Mouse (Mus musculus) natural killer cell, adult 2 months (primary cell): ENCODE results near the gene Rbbp6.
A peak's percentile ranks its signal among the peaks of the same experiment; 100 is the strongest.

Source experiments
- DNase-seq, 2 experiments: peaks; one replicate each; pipeline ENCODE4 v3.0.0; 2022; ENCODE audit warnings: low spot score in 2 of 2

Gene Rbbp6

DNA sequence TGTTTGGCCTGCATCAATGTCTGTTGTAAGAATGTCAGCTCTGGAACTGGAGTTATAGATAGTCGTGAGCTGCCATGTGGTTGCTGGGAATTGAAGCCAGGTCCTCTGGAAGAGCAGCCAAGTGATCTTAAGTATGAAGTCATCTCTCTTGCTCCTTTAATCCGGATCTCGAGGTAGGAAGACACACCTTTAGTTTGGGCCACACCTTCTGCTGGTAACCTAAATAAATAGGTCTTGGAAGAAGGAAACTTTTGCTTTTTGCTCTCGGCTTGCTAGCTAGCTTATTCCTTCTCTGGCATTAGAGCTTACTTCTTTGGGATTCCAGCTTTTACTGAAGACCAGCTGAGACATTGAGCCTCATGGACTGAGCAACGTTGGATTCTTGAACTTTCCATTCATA lies at the start of gene Rbbp6:
Rbbp6 (plus strand) TSS at position 301 of the 400 bp plus-strand sequence.
- no peak for DNase-seq

DNA sequence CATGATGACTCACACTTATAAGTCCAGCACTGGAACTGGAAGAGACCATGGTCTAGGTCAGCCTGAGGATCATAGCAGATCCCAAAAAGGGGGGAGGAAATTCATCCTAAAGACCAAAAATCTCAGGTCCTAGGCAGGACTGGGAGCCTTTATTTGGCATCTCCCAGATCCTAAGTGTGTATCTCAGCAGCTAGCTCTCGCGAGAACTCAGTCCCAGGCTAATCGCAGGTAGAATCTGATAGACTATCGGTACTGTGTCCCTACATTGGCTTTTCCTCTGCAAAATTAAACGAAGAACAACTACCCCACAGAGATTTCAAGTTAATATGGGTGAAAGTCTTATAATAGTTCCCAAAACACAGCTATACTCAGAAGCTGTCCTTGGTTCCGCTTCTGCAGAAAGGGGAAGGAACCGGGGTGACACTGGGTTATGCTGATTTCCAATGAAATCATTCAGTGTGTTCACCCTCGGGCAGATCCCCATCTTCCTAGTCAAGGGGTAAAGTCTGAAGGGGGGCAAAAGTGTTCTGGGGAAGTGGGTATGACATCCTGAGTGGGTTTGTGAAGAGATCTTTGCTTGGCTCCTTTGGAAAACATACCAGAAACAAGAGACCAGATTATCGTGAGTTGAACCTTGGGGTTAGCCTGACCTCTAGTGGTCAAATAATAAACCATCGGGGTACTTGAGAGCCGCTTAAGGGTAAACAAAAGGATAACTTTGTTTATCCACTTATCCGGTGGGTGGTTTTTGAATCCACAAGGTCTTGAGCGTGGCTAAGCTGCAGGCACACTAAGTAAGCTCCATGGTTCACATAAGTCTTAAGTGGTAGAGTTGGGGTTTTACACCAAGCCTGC lies 45.5 kb upstream of the Rbbp6 start:
- peak; percentile 24 to 42 for DNase-seq

DNA sequence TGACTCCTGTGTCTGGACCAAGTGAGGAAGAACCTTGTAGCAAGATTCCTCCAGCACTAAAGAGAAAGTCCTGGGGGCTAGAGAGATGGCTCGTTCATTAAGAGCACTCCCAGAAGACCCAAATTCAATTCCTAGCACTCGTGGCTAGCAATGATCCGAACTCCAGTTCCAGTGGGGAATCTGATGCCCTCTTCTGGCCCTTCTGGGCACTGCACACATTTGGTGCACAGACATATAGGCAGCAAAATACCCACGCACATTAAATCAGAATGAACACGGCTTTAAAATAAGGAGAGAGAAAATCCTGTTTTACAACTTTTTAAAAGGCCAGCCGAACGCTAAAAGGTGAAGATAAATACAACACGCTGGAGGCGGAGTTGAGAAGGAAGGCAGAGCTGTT lies 43.9 kb upstream of the Rbbp6 start:
- DNase-seq: no peak

DNA sequence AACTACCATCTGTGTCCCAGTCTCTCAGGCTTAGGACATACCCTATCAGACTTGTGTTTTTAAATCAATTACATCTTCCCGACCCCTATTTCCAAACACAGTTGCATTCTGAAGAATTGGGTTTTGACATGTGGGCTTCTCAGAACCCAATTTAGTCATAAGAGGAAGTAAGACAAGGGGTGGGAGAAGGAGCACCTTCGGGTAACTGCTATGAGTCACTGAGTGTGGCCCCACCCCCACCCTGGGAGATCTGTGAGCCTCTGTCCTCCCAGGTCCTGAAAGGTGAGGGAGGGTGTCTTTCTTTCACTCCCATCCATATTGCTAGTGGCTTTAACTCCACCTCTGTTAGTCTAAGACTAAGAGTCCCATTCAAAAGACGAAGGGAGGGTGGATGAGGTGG lies 41.2 kb upstream of the Rbbp6 start:
- no peak for DNase-seq

DNA sequence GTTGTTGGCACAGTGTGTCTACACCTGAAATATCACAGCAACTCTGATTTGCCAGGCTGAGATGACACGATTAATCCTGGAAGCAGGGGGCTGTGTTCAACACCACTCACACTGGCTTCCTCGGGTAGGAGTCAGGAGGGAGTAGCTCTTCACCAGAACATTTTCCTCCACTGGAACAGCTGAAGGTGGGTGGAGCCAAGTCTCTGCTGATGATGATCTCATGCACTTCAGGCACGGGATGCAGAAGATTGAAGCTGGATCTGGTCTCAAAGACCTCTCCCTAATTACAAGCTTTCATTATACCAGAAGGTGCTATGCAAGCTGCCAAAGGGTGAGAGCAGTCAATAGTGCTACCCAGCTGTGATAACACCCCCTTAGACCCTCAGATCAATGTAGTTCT lies 35.0 kb upstream of the Rbbp6 start:
- no peak for DNase-seq

DNA sequence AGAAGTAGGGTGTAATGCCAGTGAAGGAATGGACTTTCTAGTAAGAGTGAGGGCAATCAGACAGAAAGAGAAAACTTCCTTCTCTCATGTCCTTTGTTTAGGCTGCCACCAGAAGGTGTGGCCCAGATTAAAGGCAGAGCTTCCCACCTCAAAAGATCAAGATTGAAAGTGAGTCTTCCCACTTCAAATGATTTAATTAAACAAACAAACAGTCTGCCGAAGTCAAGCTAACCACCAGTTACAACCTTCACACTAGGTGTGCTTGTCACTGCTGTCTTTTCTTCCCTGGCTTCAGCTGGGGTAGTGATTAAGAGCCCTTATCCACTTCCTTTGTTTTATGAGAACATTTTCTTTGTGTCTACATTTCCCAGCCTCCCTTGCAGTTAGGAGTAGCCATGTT lies 33.3 kb upstream of the Rbbp6 start:
- DNase-seq: no peak

DNA sequence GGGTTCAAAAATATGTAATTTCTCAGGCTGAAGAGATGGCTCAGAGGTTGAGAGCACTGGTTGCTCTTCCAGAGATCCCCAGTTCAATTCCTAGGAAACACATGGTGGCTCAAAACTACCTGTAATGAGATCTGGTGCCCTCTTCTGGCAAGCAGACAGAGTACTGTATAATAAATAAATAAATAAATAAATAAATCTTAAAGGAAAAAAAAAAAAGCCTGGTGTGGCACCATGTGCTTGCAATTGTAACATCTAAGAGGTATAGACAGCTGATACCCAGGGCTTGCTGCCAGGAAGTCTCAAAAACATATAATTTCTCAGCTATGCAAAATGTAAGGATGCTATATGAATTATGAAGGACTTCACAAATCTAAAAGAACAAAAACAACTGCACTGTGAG lies 28.9 kb upstream of the Rbbp6 start:
- DNase-seq: no peak

DNA sequence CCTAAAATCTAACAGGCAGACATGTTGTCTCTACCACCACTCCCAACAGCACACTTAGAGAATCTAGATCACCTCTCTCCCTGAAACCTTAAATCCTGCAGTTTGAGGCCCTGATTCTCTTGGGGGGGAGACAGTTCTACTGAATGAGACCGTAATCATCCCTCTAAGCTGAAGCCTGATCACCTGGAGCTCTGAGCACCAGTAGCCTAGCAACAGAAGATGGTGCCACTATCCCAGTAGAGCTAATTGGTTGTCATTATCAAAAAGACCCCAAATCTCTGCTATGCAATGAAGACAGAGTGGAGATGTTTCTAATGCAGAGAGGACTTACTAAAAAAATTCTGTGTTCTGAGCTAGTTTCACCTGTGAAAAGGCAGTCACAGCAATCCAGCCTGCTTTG lies 27.3 kb upstream of the Rbbp6 start:
- no peak for DNase-seq

DNA sequence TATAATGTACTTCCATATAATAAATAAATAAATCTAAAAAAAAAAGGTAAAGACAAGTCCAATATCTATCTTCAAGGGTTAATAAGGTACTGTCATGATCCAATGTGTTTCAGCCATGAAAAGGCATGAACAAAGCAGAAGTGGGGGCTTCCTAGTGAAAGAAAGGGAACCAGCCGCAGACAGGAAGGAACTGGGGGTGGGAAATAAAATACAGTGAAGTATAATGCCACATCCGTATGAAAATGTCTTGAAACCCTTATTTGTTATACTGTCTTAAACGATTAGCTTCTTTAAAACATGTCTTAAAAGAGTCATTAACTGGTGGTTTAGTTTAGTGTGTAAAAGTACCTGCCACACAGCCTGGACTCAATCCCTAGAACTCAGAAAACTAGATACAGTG lies 26.3 kb upstream of the Rbbp6 start:
- no peak for DNase-seq

DNA sequence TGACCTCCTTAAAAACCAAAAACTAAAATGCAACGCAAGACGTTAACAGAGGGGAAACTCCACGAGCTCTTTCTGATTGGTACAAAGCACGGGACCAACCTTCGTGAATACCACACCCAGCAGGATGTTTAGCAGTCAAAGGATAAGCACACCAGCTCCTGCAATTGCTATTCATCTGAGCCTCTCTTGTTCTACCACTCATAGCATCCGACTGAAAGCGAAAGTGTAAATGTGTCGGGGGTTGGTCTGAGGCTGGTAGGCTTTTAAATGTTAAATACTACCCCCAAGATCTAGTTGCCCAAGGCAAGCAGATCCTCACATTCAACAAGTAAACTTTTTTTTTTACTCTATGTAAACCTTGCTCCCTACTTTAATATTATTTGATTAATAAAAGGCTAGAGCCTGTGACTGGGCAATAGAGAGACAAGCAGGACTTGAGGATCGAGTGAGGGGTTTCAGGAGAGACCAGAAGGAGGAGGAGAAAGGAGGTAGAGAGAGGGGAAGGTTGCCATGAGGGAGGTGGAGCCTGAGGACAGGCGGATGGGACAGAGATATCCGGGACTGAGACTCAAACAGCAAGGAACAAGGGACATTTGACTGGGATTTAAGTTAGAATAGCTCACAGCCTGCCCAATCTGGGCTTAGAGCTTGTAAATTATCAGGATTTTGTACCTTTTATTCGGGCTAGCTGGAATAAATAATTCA lies 25.0 kb upstream of the Rbbp6 start:
- DNase-seq: peak; percentile 50 to 52

DNA sequence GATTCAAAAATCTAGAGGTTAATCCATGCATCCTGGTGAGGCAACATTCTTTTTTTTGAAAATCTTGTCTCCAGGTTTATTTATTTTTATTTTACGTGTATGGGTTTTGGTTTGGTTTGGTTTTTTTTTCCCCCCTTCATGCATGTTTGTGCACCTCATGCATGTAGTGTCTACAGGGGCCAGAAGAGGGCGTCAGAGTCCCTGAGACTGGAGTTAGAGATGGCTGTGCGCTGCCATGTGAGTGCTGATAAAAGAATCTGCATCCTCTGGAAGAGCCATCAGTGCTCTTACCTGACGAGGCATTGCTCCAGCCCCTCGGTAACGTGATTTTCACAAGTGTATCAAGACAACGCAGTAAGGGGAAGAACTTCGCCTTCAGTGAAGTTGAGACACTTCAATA lies 23.4 kb upstream of the Rbbp6 start:
- no peak for DNase-seq

DNA sequence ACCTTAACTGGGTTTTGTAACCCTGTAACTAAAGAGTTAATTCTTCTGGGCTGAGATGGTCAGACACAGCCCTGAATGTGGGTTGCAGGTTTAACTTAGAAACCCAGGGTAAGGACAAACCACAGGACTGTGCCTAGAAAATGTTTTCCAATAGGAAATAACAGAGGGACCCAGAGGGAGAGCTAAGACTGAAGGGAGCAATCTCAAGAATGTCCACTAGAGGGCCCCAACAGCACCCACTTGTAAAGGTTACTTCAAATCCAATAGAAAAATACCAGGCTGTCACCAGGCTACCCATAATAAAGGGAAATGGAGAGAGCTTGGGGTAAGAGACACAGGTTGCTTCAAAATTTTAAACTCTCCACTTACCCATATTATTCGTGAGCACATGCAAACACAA lies 20.3 kb upstream of the Rbbp6 start:
- peak; percentile 47 to 69 for DNase-seq

DNA sequence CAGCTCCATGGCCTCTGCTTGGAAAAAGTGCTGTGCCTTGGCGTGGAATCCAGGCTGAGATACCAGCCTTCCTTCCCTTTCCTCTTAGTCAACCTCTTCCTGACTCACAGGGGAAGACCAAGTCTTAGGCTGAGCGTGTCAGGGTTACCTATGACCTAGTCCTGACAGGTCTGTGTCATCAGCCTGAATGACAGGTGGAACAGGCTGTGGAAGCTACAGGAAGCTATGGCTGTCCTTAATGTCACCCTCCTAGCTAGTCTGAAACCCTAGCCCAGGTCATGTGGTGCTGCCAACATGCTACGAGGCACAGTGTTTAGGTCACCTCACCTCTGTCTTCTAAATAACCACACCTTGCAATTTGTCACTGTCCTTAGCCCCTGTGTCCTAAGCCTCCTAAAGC lies 16.2 kb upstream of the Rbbp6 start:
- no peak for DNase-seq

DNA sequence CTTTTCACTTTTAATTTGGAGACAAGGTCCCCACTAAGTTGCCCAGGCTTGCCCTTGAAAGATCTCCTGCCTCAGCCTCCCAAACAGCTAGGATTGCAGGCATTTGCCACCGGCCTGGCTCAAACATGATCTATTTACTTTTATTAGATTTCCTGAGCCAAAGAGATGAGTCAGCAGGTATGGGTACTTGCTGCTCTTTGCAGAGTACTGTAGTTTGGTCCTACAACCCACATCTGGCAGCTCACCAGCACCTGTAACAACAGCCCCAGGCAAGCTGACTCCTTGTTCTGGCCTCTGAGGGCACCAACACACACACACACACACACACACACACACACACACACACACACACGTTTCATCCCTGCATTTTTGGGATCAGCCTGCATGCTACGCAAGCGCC lies 14.0 kb upstream of the Rbbp6 start:
- no peak for DNase-seq

DNA sequence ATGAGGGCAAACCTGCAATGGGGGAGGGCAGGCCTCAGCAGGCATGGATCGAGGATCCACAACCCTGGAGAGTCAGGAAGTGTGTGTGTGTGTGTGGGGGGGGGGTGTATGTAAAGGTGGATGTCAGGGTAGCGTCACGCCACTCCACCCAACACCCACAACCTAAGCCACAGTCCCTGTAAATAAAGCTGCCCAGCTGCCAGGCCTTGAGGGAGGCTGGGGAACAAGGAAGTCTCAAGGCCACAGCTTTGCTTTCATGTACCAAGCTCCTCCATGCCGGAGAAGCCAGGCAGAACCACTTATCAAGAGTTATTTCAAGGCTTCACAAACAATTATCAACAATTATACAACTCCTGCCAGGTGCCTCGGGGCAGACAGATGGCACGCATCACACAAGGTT lies 13.4 kb upstream of the Rbbp6 start:
- DNase-seq: no peak

DNA sequence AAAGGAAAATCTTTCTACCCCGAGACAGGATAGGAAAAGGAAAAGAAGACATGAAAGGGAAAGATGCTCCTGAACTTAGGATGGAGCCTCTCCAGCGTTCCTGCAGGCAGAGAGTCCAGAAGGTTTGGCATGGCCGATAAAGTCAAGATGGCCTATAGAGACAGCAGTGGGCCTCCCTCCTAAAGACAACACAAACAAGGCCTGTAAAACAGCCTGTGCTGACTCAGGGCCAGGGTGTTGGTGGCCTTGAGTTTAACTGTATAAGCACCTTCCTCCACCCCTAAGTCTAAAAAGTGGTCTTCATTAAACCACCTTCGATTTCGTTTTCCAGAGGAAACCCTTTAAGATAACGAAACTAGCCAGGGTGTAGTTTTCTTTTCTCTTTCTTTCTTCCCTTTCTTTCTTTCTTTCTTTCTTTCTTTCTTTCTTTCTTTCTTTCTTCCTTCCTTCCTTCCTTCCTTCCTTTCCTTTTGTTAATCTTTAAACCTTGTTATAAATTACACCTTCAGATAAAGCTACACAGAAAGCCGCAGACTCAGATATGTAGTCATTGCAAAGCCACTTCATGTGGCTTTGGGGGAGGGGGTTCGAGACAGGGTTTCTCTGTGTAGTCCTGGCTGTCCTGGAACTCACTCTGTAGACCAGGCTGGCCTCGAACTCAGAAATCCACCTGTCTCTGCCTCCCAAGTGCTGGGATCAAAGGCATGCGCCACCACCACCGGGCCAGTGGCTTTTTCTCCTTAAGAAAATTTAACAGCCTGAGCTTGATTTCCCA lies 10.8 kb upstream of the Rbbp6 start:
- DNase-seq: no peak

DNA sequence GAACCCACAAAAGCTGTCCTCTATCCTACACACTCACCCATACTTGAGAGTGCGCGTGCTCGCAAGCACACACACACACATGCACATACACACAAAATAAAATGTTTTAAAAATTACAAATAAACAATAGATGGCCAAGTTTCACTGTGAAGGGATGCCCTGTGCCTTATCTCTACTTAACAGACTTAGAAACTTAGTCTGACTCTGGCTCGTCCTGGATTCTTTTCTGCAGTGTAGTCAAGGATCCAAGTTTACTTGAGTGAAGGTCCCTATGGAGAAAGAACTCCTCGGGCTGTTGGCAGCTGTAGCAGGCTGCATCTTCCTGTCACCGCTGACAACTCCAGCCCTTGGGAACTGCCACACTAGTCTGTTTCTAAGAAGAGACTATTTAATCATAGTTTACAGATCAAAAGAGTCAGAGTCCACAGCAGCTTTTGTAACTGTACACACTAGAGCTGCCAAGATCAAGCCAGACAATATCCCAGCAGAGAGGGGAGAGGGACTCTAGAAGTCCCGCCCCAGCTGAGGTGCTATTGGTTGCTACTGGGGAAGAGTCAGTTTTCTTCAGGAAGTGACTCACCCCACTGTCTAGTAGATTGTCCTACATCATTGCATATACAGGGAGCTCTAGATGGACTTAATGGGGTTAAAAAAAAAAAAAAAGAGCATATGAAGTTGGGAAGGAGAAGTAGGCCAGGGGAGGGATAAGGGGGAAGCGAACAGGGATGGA lies 10.1 kb upstream of the Rbbp6 start:
- DNase-seq: no peak

DNA sequence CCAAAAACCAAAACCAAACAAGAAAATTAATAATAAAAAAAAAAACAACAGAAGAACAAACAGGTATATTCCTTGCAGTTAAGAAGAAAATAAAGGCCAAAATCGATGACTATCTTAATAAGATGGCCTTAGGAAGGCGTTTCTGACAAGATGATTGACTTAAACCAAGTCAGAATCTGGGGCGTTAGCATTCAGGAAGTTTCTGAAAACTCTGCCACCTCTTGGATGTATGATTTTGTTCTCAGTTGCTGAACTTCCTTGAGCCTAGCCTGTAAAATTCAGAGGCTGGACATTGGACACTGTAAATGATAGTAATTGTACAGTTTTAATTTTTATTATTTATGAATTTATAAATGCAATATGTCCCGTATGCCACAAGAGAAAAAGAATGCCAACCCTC lies 3.3 kb downstream of the Rbbp6 start:
- DNase-seq: no peak

DNA sequence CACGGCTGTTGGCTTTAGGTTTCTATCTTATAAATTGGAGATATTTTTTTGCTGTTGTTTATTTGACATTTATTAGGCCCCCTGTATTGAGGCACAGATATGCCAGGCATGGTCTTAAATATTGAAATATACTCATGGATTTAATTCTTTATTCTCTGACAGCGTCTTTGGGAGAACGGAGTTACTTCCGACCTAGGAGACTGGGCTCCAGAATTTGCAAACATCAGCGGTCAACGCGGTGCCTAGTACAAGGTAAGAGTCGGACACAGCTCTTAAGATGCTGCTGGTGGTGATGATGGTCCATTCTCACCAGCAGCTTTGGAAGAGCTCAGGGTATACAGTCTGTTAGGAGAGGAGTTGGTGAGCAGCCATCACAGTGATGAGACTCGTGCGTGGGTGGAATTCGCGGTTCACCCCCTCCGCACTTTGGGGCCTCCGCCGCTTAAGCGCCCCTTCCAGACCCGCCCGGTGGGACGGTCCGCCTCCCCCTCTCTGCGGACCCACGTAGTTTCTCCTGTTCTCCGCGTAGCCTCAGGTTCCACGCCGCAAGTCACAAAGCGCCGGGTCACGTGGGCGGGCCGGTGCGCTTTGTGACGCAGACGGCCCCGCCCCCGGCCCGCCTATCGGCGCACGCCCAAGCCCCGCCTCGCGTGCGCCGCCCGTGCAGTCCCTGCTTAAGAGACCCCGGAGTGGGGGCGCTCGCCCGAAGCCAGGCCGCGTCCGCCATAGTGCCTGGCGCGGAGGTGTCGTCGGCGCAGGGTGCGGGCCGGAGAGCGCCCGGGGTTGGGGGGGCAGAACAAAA lies 3.9 kb downstream of the Rbbp6 start:
- DNase-seq: peak; percentile 88 to 94

DNA sequence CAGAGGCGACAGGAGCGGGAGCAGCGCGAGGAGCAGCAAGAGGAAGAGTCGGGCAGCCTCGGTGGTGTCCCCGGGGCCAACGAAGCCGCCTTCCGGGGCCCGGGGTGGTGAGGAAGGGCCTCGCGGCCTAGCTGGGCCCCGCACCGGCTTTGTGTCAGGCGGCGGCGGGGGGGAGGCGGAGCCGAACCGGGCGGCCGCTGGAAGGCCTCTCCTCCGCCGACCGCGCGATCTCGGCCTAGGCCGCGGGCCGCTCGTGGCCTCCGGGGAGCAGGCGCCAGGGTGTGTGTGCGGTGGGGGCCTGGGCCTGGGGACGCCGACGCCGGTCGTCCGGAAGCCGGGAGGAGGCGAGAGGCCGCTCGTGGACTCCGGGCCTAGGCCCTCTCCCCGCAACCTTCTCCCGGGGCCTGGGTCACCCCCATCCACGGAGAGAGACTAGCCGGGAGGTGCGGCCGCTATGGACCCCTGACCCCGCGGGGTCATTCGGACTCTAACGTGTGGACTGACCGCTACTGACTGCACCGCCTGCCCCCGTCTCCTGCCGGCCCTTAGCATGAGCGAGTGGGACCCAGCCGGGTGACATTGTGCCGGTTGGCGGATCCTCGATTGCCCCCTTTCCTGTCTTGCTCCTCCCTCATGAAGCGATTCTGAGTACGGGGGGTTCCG lies 4.8 kb downstream of the Rbbp6 start:
- DNase-seq: peak; percentile 40 to 54
